Mouse (Mus musculus) intestine, postnatal 0 days (tissue): ENCODE measurements around the gene Platr17. TPM values are rescaled to one million over a fixed set of nuclear protein-coding genes. Genes with fewer than 3 reads are reported as not detected.
"Not testable (repeated sequence)": the region's sequence is repeated elsewhere in the genome, so short reads cannot be mapped to it uniquely, and the experiment has no call there.

Experiments used
- ATAC-seq: fragments of 200-750 bp; cut with Nextera tagmentation; 2 replicates; pipeline ENCODE4 v1.8.0; 2017; ENCODE audit warnings: mild to moderate bottlenecking, moderate TSS enrichment, moderate library complexity
- H3K27ac ChIP-seq: fragments of 300-500 bp; sonication (generic); 2 replicates; pipeline ENCODE4 v1.5.1; 2014; ENCODE audit warnings: mild to moderate bottlenecking, low read depth, low read length, moderate library complexity
- H3K27me3 ChIP-seq: fragments of 300-500 bp; sonication (generic); replicated peaks from 2 replicates; pipeline ENCODE4 v1.6.1; 2014; ENCODE audit warnings: low read length, mixed read lengths; ENCODE audit not compliant: control insufficient read depth, insufficient read depth
- H3K36me3 ChIP-seq: fragments of 300-500 bp; sonication (generic); 2 replicates; pipeline ENCODE4 v1.6.1; 2014; ENCODE audit warnings: mild to moderate bottlenecking, moderate library complexity; ENCODE audit not compliant: control insufficient read depth, insufficient read depth
- H3K4me1 ChIP-seq: fragments of 300-500 bp; sonication (generic); replicated peaks from 2 replicates; pipeline ENCODE4 v1.6.1; 2014; ENCODE audit warnings: antibody characterized with exemption, low read length, mixed read lengths; ENCODE audit not compliant: control insufficient read depth, insufficient read depth
- H3K4me2 ChIP-seq: fragments of 300-500 bp; sonication (generic); replicated peaks from 2 replicates; pipeline ENCODE4 v1.6.1; 2014; ENCODE audit warnings: low read depth, mild to moderate bottlenecking, moderate library complexity
- H3K4me3 ChIP-seq: fragments of 300-500 bp; sonication (generic); 2 replicates; pipeline ENCODE4 v1.5.1; 2014; ENCODE audit warnings: low read depth, low read length
- H3K9ac ChIP-seq: fragments of 300-500 bp; sonication (generic); 2 replicates; pipeline ENCODE4 v1.6.1; 2014; ENCODE audit warnings: mild to moderate bottlenecking, low read depth, low read length
- H3K9me3 ChIP-seq: fragments of 300-500 bp; sonication (generic); 2 replicates; pipeline ENCODE4 v1.6.1; 2016; ENCODE audit warnings: mixed run types; ENCODE audit not compliant: control insufficient read depth
- CTCF ChIP-seq: sonication (generic); IDR thresholded peaks from 2 replicates; pipeline ENCODE4 v1.5.1; 2016; ENCODE audit warnings: low read depth, mild to moderate bottlenecking, control low read depth, antibody characterized with exemption, moderate library complexity
- WGBS: fragments of 180-500 bp; shearing (Covaris S2); extraction: QIAGEN DNeasy Blood & Tissue Kit; methylation state at CpG from one replicate; pipeline ENCODE4 v1.1.7; 2014; 5-methylcytosine and 5-hydroxymethylcytosine counted together
- polyA plus RNA-seq: library from polyadenylated mRNA; unstranded; fragments of >200 nt; fragmentation: Nextera tagmentation; extraction: Ambion mirVana; gene quantifications from 2 replicates; pipeline ENCODE4 v1.2.1, GENCODE M21; 2015

Platr17 gene
- 0.25 and 0.31 TPM in 2 replicates for polyA plus RNA-seq

GRCm38 (mm10) chr17:33904835-33905234, at the start of gene Platr17:
Gene Platr17 (plus strand): TSS chr17:33905135.
- H3K9ac ChIP-seq, H3K4me1 ChIP-seq, H3K27ac ChIP-seq, H3K36me3 ChIP-seq, H3K9me3 ChIP-seq, H3K4me3 ChIP-seq, H3K27me3 ChIP-seq, H3K4me2 ChIP-seq, ATAC-seq: not testable (repeated sequence)
- WGBS, result 30% methylated on average over 3 of the region's 4 CpGs

- ATAC-seq, result no peak
- H3K36me3 ChIP-seq, result no peaks in the 10 kb centered on the region
- H3K9ac ChIP-seq, result no peak overlapping the region
- no peaks in the 10 kb centered on the region for H3K27me3 ChIP-seq
- H3K9me3 ChIP-seq, result no peaks in the 10 kb centered on the region
- no peak for TF ChIP-seq CTCF
- 84% methylated on average over 4 of the region's 4 CpGs for WGBS
- H3K4me2 ChIP-seq, result no peak overlapping the region
- H3K27ac ChIP-seq, result no peak overlapping the region
- H3K4me3 ChIP-seq, result no peak overlapping the region
- no peaks in the 10 kb centered on the region for H3K4me1 ChIP-seq
These were observed 47.1 kb upstream of the Platr17 start for GRCm38 (mm10) chr17:33857816-33858215.

- Histone ChIP-seq H3K36me3 (no peaks in the 10 kb centered on the region), H3K27ac (no peak overlapping the region), H3K9ac (no peak overlapping the region), H3K27me3 (no peaks in the 10 kb centered on the region), H3K4me1 (no peaks in the 10 kb centered on the region), H3K4me2 (0 out of 2 replicates have a peak overlapping the region, but pooled peaks have one; percentile 38), H3K4me3 (no peak overlapping the region), H3K9me3 (no peaks in the 10 kb centered on the region)
- no peak for ATAC-seq
- TF ChIP-seq CTCF, result peak; percentile 75
- 26% methylated on average over 9 of the region's 9 CpGs for WGBS
These were observed 39.5 kb upstream of the Platr17 start for GRCm38 (mm10) chr17:33865330-33866030.

GRCm38 (mm10) chr17:33873537-33873936, 31.4 kb upstream of the Platr17 start, which contains the start of gene Gm7029:
Gene Gm7029 (plus strand): TSS chr17:33873837.
- WGBS, result 88% methylated on average over 4 of the region's 12 CpGs
- not testable (repeated sequence) for H3K27ac ChIP-seq, H3K4me2 ChIP-seq, H3K9ac ChIP-seq, H3K9me3 ChIP-seq, H3K27me3 ChIP-seq, H3K4me3 ChIP-seq, ATAC-seq, H3K4me1 ChIP-seq
- H3K36me3 ChIP-seq, result 0 out of 2 replicates have a peak, but pooled peaks cover 10% of the 10 kb centered on the region

GRCm38 (mm10) chr17:33874411-33874810, 30.5 kb upstream of the Platr17 start:
- no peak for ATAC-seq
- no peaks in the 10 kb centered on the region for H3K27me3 ChIP-seq

GRCm38 (mm10) chr17:33875797-33876196, 29.1 kb upstream of the Platr17 start:
- not testable (repeated sequence) for ATAC-seq, H3K4me1 ChIP-seq, H3K4me2 ChIP-seq, H3K9me3 ChIP-seq, H3K4me3 ChIP-seq, H3K27ac ChIP-seq, H3K27me3 ChIP-seq, H3K9ac ChIP-seq
- TF ChIP-seq CTCF, result peak; percentile 56
- WGBS, result 68% methylated on average over 5 of the region's 5 CpGs
- peaks cover 14% of the 10 kb centered on the region; the same call in 1 of the 2 replicates for H3K36me3 ChIP-seq

More at GRCm38 (mm10) chr17:33874411-33874810, 30.5 kb upstream of the Platr17 start:
- H3K9me3 ChIP-seq, result no peaks in the 10 kb centered on the region
- no peaks in the 10 kb centered on the region for H3K4me1 ChIP-seq
- TF ChIP-seq CTCF, result no peak
- peaks cover 11% of the 10 kb centered on the region; the same call in 1 of the 2 replicates for H3K36me3 ChIP-seq
- H3K9ac ChIP-seq, result no peak overlapping the region
- no peak overlapping the region for H3K27ac ChIP-seq
- no peak overlapping the region for H3K4me3 ChIP-seq
- 83% methylated on average over 11 of the region's 11 CpGs for WGBS
- H3K4me2 ChIP-seq, result no peak overlapping the region

- not testable (repeated sequence) for ATAC-seq, H3K4me1 ChIP-seq
These were observed 20.6 kb upstream of the Platr17 start for GRCm38 (mm10) chr17:33884320-33884719.

GRCm38 (mm10) chr17:33887802-33888201, 17.1 kb upstream of the Platr17 start:
- WGBS, result 17% methylated on average over 2 of the region's 2 CpGs
- not testable (repeated sequence) for H3K27ac ChIP-seq, H3K4me3 ChIP-seq, H3K27me3 ChIP-seq, H3K9ac ChIP-seq, ATAC-seq, H3K4me1 ChIP-seq, H3K36me3 ChIP-seq, H3K9me3 ChIP-seq, H3K4me2 ChIP-seq

More at GRCm38 (mm10) chr17:33884320-33884719, 20.6 kb upstream of the Platr17 start:
- 95% methylated on average over 10 of the region's 11 CpGs for WGBS
- H3K4me3 ChIP-seq, H3K9me3 ChIP-seq, H3K4me2 ChIP-seq, H3K27ac ChIP-seq, H3K27me3 ChIP-seq, H3K9ac ChIP-seq: not testable (repeated sequence)
- peaks cover 11% of the 10 kb centered on the region; the same call in 1 of the 2 replicates for H3K36me3 ChIP-seq

GRCm38 (mm10) chr17:33888230-33888629, 16.7 kb upstream of the Platr17 start:
- not testable (repeated sequence) for H3K4me1 ChIP-seq, H3K27me3 ChIP-seq, ATAC-seq, H3K4me2 ChIP-seq, H3K9ac ChIP-seq, H3K36me3 ChIP-seq, H3K9me3 ChIP-seq, H3K27ac ChIP-seq, H3K4me3 ChIP-seq
